Mouse (Mus musculus): ENCODE data around the gene Gm12830.

The Gm12830 gene
- long read RNA-seq, experiment 1, result 0 reads
- long read RNA-seq, experiment 2, result 0 reads

DNA sequence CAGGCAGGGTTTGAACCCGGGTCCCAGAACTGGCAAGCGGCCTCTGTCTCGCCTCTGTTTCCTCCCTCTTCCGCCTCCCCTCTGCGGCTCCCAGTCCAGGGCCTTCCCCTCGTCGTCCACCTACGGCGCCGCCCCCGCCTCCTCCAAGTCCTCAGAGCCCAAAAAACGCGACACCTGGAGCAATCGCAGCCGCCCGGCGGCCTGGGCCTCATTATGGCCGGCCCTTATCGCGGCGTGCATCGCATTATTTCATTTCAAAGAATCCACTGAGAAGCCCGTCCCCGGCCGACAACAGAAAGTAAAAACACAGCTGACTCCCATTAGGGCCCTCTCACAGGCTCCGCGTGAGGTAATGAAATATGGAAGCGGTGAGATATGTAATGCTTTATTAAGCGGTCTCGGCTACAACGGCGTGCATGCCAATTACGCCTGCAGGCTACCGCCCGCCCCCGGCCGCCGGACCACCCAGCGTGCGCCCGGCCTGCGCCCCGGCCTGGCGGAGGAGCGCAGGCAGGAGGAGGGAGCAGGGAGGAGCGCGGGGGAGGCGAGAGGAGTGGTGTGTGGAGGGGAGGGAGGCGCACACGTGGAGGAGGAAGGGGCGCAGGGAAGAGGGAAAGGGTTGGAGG, at the start of gene Gm12830:
Gm12830 (plus strand) TSS at position 156 of the 626 bp plus-strand sequence.
- intact Hi-C loops (cut with DNase I), result no loop called here

- intact Hi-C loops (cut with DNase I), result no loop called here
These were observed 48.2 kb upstream of the Gm12830 start for GRCm38 (mm10) chr4:114773316-114773715.

- intact Hi-C loops (cut with DNase I), result no loop called here
These were observed 43.8 kb upstream of the Gm12830 start for GRCm38 (mm10) chr4:114777625-114778202.

DNA sequence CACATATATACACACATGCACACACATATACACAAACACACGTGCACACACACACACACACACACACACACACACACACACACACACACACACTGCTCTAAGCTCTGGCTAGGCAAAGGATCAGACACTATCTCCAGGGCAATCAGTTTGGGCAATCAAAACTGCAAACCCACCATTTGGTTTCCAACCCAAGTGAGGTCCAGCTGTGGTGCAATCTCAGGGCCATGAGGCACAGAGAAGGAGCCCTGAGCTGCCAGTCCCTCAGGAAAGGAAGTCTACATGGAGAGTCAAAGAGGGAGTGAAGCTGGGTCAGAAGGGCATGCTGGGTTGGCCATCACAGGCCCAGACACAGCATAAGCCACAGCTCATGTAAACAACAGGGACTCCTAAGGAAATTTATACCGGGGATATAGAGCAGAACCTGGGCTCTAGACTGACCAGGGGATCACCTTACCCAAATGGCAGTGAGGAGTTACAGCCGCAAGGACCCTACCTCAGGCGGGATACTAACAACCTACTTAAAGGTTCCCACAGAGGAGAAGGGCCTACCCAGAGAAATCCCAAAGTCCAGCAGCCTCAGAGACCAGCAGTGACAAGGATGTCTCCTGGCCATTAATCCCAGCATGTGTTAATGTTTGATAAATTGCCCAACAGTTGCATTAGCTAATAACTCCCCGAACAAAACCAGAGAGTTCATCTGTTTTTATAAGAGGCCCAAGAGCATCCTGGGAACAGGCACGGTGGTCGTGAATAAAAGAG, 42.6 kb upstream of the Gm12830 start:
- intact Hi-C loops (cut with DNase I), result no loop called here

GRCm38 (mm10) chr4:114779475-114779757, 42.1 kb upstream of the Gm12830 start:
- intact Hi-C loops (cut with DNase I), result no loop called here

GRCm38 (mm10) chr4:114779758-114780546, 41.6 kb upstream of the Gm12830 start:
- intact Hi-C loops (cut with DNase I), result no loop called here

DNA sequence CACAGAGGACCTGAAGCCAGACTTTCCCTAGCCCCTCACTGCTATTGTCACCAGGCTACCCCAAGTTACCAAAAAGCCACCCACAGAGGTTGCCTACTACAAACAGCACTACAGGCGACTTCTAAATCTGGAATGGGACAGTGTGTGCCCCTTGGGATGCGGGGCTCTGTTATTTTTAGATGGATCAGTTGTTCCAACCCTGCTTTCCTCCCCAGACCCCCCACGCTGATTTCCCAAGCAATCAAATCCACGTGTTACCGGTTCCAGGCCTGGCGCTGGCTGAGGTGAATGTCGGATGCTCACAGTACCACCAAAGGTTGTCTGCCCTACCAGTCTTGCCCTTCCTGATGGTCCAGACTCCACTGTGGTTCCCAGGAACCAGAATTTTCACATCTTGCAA, 38.7 kb upstream of the Gm12830 start:
- intact Hi-C loops (cut with DNase I), result no loop called here

DNA sequence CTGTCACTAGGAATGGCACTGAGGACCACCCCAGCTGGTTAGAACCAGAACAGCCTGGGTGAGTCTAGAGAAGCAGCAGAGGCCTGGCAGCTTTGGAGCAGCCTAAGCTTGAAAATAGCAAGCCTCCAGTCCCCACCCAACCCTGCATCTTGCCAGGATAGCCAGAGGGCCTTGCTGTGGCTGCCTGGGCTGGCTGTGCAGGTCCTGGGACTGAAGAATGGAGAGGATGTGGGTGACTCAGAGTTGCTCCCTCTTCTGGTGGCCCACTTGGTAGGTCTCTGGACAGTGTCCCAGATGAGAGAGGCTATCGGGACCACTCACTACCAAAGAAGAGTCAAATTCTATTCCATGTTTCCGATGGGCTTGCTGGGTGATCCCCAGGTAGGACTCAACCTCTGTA, 36.8 kb upstream of the Gm12830 start:
- intact Hi-C loops (cut with DNase I), result no loop called here

GRCm38 (mm10) chr4:114788856-114789255, 32.7 kb upstream of the Gm12830 start:
- intact Hi-C loops (cut with DNase I), result no loop called here

DNA sequence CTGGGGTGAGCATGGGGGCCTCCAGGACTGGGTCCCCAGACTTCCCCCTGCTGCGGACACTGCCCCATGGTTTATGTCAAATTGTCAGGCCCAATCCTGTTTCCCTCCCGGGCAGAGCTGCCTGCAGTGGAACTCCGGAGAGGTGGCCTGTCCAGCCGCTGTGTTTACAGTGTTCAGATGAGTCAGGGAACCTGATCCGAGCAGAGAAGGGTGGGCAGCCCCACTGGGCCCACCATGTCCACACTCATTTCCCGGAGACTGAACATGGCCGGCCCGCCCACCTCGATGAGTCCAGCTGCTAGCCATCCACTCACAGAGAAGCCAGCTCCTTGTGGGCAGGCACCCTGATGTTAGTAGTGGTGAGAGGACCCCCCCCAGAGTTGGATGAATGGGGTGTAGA, 29.9 kb upstream of the Gm12830 start:
- intact Hi-C loops (cut with DNase I), result no loop called here

DNA sequence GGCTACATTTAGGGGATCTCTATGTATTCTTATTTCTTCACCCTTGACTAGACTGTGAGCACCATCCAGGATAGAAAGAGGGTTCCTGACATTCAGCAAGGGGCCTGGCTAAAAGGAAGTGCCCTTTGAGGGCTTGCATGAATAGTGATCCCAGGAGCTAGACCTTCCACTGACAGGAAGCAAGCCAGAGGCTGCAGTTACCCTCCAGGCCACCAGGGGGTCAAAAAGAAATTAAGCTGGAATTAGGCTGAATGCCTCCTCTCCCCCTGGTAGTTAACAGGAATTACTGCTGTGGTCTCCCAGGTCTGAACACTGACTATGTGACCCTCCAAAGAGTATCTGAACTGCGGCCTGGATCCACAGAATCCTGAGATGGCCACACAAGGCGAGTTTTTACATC, 27.7 kb upstream of the Gm12830 start:
- intact Hi-C loops (cut with DNase I), result no loop called here

- intact Hi-C loops (cut with DNase I), result no loop called here
These were observed 24.1 kb upstream of the Gm12830 start for GRCm38 (mm10) chr4:114797254-114797914.

DNA sequence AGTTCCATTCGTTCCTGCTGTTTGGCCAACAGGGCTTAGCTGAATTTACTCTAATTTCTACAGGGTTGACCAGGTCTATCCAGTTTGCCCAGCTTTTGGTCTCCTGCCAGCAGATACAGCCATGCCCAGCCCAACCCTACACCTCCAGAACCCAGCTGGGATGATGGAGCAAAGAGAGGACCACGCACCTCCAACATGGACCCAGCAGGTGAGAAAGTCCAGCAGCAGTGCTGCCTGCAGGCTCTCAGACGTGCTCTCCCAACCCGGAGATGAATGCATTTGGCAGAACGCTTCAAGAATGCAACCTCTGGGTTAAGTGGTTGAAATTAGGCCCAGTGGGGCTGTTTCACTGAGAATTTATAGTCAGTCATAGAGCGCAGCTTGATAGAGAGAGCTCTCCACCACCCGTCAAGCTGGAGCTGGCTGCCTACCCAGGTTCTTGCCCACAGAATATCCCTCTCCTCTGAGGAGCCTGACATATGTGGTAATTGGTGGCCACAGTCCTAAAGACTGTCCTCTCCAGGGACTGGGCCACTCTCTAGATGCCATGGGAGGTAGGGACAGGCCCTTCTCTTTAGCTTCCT, 23.4 kb upstream of the Gm12830 start:
- intact Hi-C loops (cut with DNase I), result no loop called here

- intact Hi-C loops (cut with DNase I), result no loop called here
These were observed 17.4 kb upstream of the Gm12830 start for GRCm38 (mm10) chr4:114804096-114804495.

DNA sequence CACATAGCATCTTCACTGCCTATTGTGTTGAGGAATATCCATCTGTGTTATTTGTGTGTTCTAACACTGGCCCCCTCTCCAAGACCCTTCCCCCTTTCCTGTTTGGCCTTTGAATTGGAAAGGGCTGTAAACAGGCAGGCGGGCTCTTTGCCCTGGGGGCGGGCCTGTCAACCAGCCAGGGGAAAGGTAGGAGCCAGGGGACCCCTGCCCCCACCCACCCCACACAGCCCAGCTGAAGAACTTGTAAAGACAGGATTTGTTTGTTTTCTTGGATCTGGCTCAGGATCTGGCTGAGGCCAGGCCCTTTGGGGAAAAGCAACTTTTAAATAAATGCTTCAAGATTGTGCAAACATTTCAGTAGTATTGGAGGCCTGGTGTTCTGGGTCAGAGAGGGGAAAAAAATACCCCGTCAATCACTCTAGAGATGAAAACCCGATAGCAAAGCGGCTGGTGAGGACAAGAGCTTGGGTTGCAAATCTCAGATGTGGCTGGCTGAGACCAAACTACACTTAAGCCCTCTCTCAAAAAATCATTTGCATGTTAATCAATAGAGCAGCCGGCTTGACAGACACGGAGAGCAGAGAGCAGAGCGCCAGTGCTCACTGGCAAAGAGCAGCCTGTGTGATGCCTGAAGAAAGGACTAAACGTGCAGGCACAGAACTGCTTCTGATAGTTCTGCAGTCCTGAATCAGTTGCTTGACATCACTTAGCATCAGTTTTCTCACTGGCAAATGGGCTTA, 2.4 kb upstream of the Gm12830 start:
- intact Hi-C loops (cut with DNase I), result no loop called here

- intact Hi-C loops (cut with DNase I), result no loop called here
These were observed 13.5 kb downstream of the Gm12830 start for GRCm38 (mm10) chr4:114834770-114835581.

DNA sequence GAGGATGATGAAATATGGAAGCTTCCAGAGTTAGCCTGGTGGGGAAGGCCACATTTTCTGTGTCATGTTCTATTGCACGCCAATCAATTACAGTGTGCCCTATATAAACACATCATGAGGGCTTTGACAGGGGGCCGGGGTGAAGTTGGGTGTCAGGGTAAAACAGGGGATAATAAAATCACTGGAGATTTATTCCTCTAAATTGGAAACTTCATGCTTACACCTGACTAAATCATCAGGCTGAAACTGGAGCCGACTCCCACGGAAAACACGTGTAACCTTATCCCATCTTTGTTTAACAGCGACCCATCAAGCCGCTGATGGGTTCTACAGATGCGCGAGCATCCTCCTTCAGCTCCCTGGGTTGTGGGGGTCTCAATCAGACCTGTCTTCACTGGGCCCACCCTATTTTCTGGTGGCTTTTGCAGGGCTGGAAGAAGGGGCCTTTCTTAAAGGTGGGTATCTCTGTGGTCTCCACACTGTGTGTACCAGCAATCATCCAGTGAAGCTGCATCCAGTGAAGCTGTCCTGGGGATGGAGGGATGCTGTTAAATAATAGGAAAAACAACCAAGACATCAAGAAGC, 19.9 kb downstream of the Gm12830 start:
- intact Hi-C loops (cut with DNase I), result no loop called here

DNA sequence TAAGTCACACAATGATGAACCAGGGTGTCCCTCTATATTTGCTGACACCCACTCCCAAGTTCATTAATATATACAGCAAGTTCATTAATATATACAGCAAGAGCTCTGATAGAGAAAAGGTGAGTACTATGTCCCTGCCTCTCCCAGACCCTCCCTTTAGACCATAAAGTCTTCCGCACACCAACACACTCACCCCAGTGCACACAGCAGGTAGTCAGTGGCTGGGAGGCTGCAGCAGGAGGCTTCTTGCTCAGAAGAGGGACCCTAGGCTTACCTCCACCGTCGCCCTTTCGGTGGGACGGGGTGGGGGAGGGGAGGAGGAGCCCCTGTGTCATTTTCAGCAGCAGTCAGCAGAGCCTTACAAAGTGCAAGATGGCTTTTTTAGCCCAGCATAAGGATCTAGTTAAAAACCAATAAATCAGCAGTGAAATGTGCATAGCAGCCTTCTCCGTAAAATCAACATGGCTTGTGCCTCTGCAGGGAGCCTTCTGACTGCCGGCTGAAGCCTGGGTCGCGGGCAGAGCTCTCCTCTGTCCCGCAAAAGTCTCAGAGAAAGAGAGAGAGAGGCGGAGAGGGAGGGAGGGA, 20.9 kb downstream of the Gm12830 start:
- intact Hi-C loops (cut with DNase I), result no loop called here
